Mouse (Mus musculus) liver, embryonic 14.5 days (tissue): ENCODE measurements around the gene Synj2. TPM values are rescaled to one million over a fixed set of nuclear protein-coding genes. Genes with fewer than 3 reads are reported as not detected.

Experiments
- ATAC-seq: fragments of 200-750 bp; cut with Nextera tagmentation; 2 replicates; pipeline ENCODE4 v1.8.0; 2017; ENCODE audit warnings: moderate number of reproducible peaks, mild to moderate bottlenecking, moderate library complexity; ENCODE audit not compliant: insufficient read depth
- DNase-seq, 3 experiments: peaks; one replicate each; pipeline ENCODE4 v3.0.0-alpha.2; 2012 to 2013; ENCODE audit warnings: low read depth in 3 of 3, low spot score in 3 of 3
- H3K27ac ChIP-seq: fragments of 300-500 bp; sonication (generic); 2 replicates; pipeline ENCODE4 v1.5.1; 2014; ENCODE audit warnings: moderate library complexity, mild to moderate bottlenecking, control low read depth, inconsistent platforms
- H3K27me3 ChIP-seq: fragments of 300-500 bp; sonication (generic); 2 replicates; pipeline ENCODE4 v1.6.1; 2014; ENCODE audit warnings: mild to moderate bottlenecking, low read length, moderate library complexity; ENCODE audit not compliant: control insufficient read depth, insufficient read depth
- H3K36me3 ChIP-seq: fragments of 300-500 bp; sonication (generic); replicated peaks from 2 replicates; pipeline ENCODE4 v1.6.1; 2014; ENCODE audit warnings: low read depth; ENCODE audit not compliant: control insufficient read depth, insufficient read depth
- H3K4me1 ChIP-seq, 2 experiments: fragments of 200-500 bp in 1 of 2; fragments of 300-500 bp in 1 of 2; sonication (generic) in 1 of 2; replicated peaks; 2 replicates each; pipeline ENCODE4 v1.6.1; 2012 to 2014; ENCODE audit warnings: antibody characterized with exemption in 1 of 2, inconsistent platforms in 1 of 2, low read length in 1 of 2; ENCODE audit not compliant: control insufficient read depth in 2 of 2, insufficient read depth in 2 of 2
- H3K4me2 ChIP-seq: fragments of 300-500 bp; sonication (generic); 2 replicates; pipeline ENCODE4 v1.6.1; 2014; ENCODE audit warnings: low read depth, mild to moderate bottlenecking, control low read depth, moderate library complexity
- H3K4me3 ChIP-seq, 2 experiments: fragments of 200-500 bp in 1 of 2; fragments of 300-500 bp in 1 of 2; sonication (generic) in 1 of 2; 2 replicates each; pipeline ENCODE4 v1.5.1; 2012 to 2014; ENCODE audit warnings: low read depth in 2 of 2, low read length in 2 of 2, mild to moderate bottlenecking in 2 of 2, control low read depth in 1 of 2, inconsistent platforms in 1 of 2, moderate library complexity in 1 of 2; ENCODE audit not compliant: insufficient read depth in 1 of 2
- H3K9ac ChIP-seq: fragments of 300-500 bp; sonication (generic); replicated peaks from 2 replicates; pipeline ENCODE4 v1.6.1; 2014; ENCODE audit warnings: mild to moderate bottlenecking, control low read depth, moderate library complexity
- H3K9me3 ChIP-seq: fragments of 300-500 bp; sonication (generic); 2 replicates; pipeline ENCODE4 v1.6.1; 2016; ENCODE audit warnings: low read length, mixed read lengths; ENCODE audit not compliant: control insufficient read depth
- CTCF ChIP-seq: IDR thresholded peaks from 2 replicates; pipeline ENCODE4 v1.5.1; 2016; ENCODE audit warnings: antibody characterized with exemption, low read depth, control low read depth
- EP300 ChIP-seq: IDR thresholded peaks from 2 replicates; pipeline ENCODE4 v1.6.1; 2016; ENCODE audit warnings: antibody characterized with exemption, low read depth
- WGBS: fragments of 180-500 bp; shearing (Covaris S2); extraction: QIAGEN DNeasy Blood & Tissue Kit; methylation state at CpG from one replicate; pipeline ENCODE4 v1.1.7; 2014; ENCODE audit not compliant: insufficient replicate concordance; 5-methylcytosine and 5-hydroxymethylcytosine counted together
- polyA plus RNA-seq, 2 experiments: library from polyadenylated mRNA; depleted of rRNA in 1 of 2; stranded (reverse) in 1 of 2; unstranded in 1 of 2; fragments of >200 nt; fragmentation: Nextera tagmentation in 1 of 2; extraction: Ambion mirVana in 1 of 2; gene quantifications; 2 replicates each; pipeline versions ENCODE4 v1.2.1 to v1.2.3; 2012 to 2014

Synj2 gene
- polyA plus RNA-seq, 2 experiments: 1.6 to 1.9 TPM

GRCm38 (mm10) chr17:5921954-5922353, 19.1 kb upstream of the Synj2 start:
- Histone ChIP-seq H3K27ac (no peak overlapping the region), H3K9me3 (no peaks in the 10 kb centered on the region), H3K4me2 (no peak overlapping the region), H3K4me1 (no peaks in the 10 kb centered on the region), H3K36me3 (no peaks in the 10 kb centered on the region; the same call in 1 of the 2 replicates), H3K27me3 (no peaks in the 10 kb centered on the region), H3K9ac (no peak overlapping the region), H3K4me3 (no peak overlapping the region)
- DNase-seq (no peak), ATAC-seq (peak; percentile 39; the same call in 1 of the 2 replicates)
- TF ChIP-seq EP300 (no peak), CTCF (no peak)
- WGBS: 49% methylated on average over 8 of the region's 8 CpGs

GRCm38 (mm10) chr17:5923281-5923680, 17.8 kb upstream of the Synj2 start:
- DNase-seq: no peak

GRCm38 (mm10) chr17:5924238-5924637, 16.8 kb upstream of the Synj2 start:
- no peak overlapping the region for H3K9ac ChIP-seq
- 73% methylated on average over 8 of the region's 8 CpGs for WGBS
- H3K4me3 ChIP-seq: no peak overlapping the region
- H3K4me1 ChIP-seq: no peaks in the 10 kb centered on the region
- H3K36me3 ChIP-seq: no peaks in the 10 kb centered on the region; the same call in 1 of the 2 replicates
- DNase-seq (no peak), ATAC-seq (no peak)
- TF ChIP-seq EP300 (no peak), CTCF (no peak)
- H3K27me3 ChIP-seq: no peaks in the 10 kb centered on the region
- no peaks in the 10 kb centered on the region for H3K9me3 ChIP-seq
- no peak overlapping the region for H3K27ac ChIP-seq
- no peak overlapping the region for H3K4me2 ChIP-seq

More at GRCm38 (mm10) chr17:5923281-5923680, 17.8 kb upstream of the Synj2 start:
- H3K4me3 ChIP-seq: no peak overlapping the region
- H3K9ac ChIP-seq: no peak overlapping the region
- 79% methylated on average over 9 of the region's 9 CpGs for WGBS
- no peak overlapping the region for H3K27ac ChIP-seq
- no peaks in the 10 kb centered on the region for H3K27me3 ChIP-seq
- H3K36me3 ChIP-seq: no peaks in the 10 kb centered on the region; the same call in 1 of the 2 replicates
- H3K9me3 ChIP-seq: no peaks in the 10 kb centered on the region
- TF ChIP-seq EP300 (no peak), CTCF (peak; percentile 70)
- no peaks in the 10 kb centered on the region for H3K4me1 ChIP-seq
- ATAC-seq: no peak
- no peak overlapping the region for H3K4me2 ChIP-seq

- no peaks in the 10 kb centered on the region for H3K9me3 ChIP-seq
- H3K4me3 ChIP-seq: no peak overlapping the region
- ATAC-seq (peak; percentile 59; the same call in 1 of the 2 replicates), DNase-seq (no peak)
- H3K4me2 ChIP-seq: no peak overlapping the region
- 75% methylated on average over 7 of the region's 7 CpGs for WGBS
- no peaks in the 10 kb centered on the region for H3K4me1 ChIP-seq
- TF ChIP-seq CTCF: no peak
- H3K36me3 ChIP-seq: no peaks in the 10 kb centered on the region; the same call in 1 of the 2 replicates
- H3K27me3 ChIP-seq: no peaks in the 10 kb centered on the region
- H3K9ac ChIP-seq: no peak overlapping the region
- no peak overlapping the region for H3K27ac ChIP-seq
These were observed 14.4 kb upstream of the Synj2 start for GRCm38 (mm10) chr17:5926710-5927109.

GRCm38 (mm10) chr17:5929031-5929430, 12.0 kb upstream of the Synj2 start:
- Histone ChIP-seq H3K4me3 (no peak overlapping the region), H3K27me3 (no peaks in the 10 kb centered on the region), H3K36me3 (no peaks in the 10 kb centered on the region; the same call in 1 of the 2 replicates), H3K9ac (no peak overlapping the region), H3K4me2 (no peak overlapping the region), H3K27ac (no peak overlapping the region), H3K9me3 (no peaks in the 10 kb centered on the region), H3K4me1 (no peaks in the 10 kb centered on the region)
- no peak for DNase-seq
- ATAC-seq: no peak
- TF ChIP-seq CTCF: no peak
- no peak for TF ChIP-seq EP300
- 60% methylated on average over 6 of the region's 6 CpGs for WGBS
